In genomic region chr15:13057728-13058127, GRCm38 (mm10) we compare ENCODE assay signal across 23 mouse cellular contexts.
A peak's percentile ranks its signal among the peaks of the same experiment; 100 is the strongest.
DNase-seq lines count a peak whose midpoint lies in the region; ATAC-seq lines count a peak whose summit lies in the region.
"Had no signal": no experiment of that assay in that cellular context is flagged by ENCODE, and none has a peak within 500 bp of the region (broad histone marks: within the 10 kb centered on the region; RNA-seq: fewer than 3 reads in every experiment).

No protein-coding gene starts in this region.

- no peaks in the 10 kb centered on the region for H3K27me3 ChIP-seq in forebrain, embryonic 14.5 days (replicated peaks; ENCODE audit: control insufficient read depth, insufficient read depth, low read length)
- H3K27me3 ChIP-seq in forebrain, embryonic 10.5 days (ENCODE audit: poor library complexity, severe bottlenecking): no peaks in the 10 kb centered on the region
- no peaks in the 10 kb centered on the region for H3K27me3 ChIP-seq in hindbrain, embryonic 15.5 days
- H3K27me3 ChIP-seq in hindbrain, embryonic 11.5 days (ENCODE audit: control insufficient read depth, insufficient read depth, low read length): no peaks in the 10 kb centered on the region
- H3K27me3 ChIP-seq in neural tube, embryonic 14.5 days (ENCODE audit: control insufficient read depth, insufficient read depth, low read length): no peaks in the 10 kb centered on the region
- no peaks in the 10 kb centered on the region for H3K27me3 ChIP-seq in neural tube, embryonic 15.5 days (replicated peaks)
- H3K27me3 ChIP-seq: embryonic facial prominence, embryonic 13.5 days; forebrain, embryonic 13.5 days had no signal

- peak; percentile 32; the same call in 1 of the 2 replicates for ATAC-seq in forebrain, embryonic 14.5 days
- peak; percentile 48; the same call in 1 of the 2 replicates for ATAC-seq in hindbrain, embryonic 15.5 days (ENCODE audit: low FRiP score, low read depth)
- no peak for ATAC-seq in hindbrain, embryonic 11.5 days (ENCODE audit: low FRiP score)
- peak; percentile 34; the same call in 1 of the 2 replicates for ATAC-seq in neural tube, embryonic 14.5 days (ENCODE audit: low read depth)
- ATAC-seq in neural tube, embryonic 15.5 days (ENCODE audit: low FRiP score): no peak; the same call in 1 of the 2 replicates
- ATAC-seq: CD4-positive, CD25-positive, alpha-beta regulatory T cell, adult 4 months; forebrain, embryonic 13.5 days; inflammation-experienced regulatory T-cells, adult 6 months; intestine, postnatal 0 days had no signal

- 0 out of 2 replicates have a peak, but pooled peaks cover 1% of the 10 kb centered on the region for H3K36me3 ChIP-seq in forebrain, embryonic 14.5 days (ENCODE audit: control insufficient read depth, insufficient read depth, low read length)
- peaks cover 62% of the 10 kb centered on the region for H3K36me3 ChIP-seq in forebrain, embryonic 10.5 days (replicated peaks)
- no peaks in the 10 kb centered on the region for H3K36me3 ChIP-seq in hindbrain, embryonic 15.5 days
- no peaks in the 10 kb centered on the region for H3K36me3 ChIP-seq in hindbrain, embryonic 11.5 days (ENCODE audit: control insufficient read depth, insufficient read depth, low read length)
- H3K36me3 ChIP-seq in neural tube, embryonic 14.5 days (ENCODE audit: control insufficient read depth, insufficient read depth, low read length): no peaks in the 10 kb centered on the region
- H3K36me3 ChIP-seq in neural tube, embryonic 15.5 days: 0 out of 2 replicates have a peak, but pooled peaks cover 1% of the 10 kb centered on the region
- H3K36me3 ChIP-seq: G1E; heart, embryonic 10.5 days had no signal

- H3K4me1 ChIP-seq in forebrain, embryonic 14.5 days (ENCODE audit: control insufficient read depth, insufficient read depth, low read length): no peaks in the 10 kb centered on the region
- H3K4me1 ChIP-seq in forebrain, embryonic 10.5 days: no peaks in the 10 kb centered on the region
- no peaks in the 10 kb centered on the region for H3K4me1 ChIP-seq in hindbrain, embryonic 15.5 days (replicated peaks)
- H3K4me1 ChIP-seq in hindbrain, embryonic 11.5 days (replicated peaks; ENCODE audit: control insufficient read depth, insufficient read depth, low read length): no peaks in the 10 kb centered on the region
- no peaks in the 10 kb centered on the region for H3K4me1 ChIP-seq in neural tube, embryonic 14.5 days (ENCODE audit: control insufficient read depth, insufficient read depth, low read length)
- H3K4me1 ChIP-seq in neural tube, embryonic 15.5 days: 0 out of 2 replicates have a peak, but pooled peaks cover 3% of the 10 kb centered on the region
- H3K4me1 ChIP-seq: embryonic facial prominence, embryonic 13.5 days; forebrain, embryonic 13.5 days had no signal

- H3K4me3 ChIP-seq in forebrain, embryonic 14.5 days (ENCODE audit: low read depth, low read length): no peak overlapping the region
- no peak overlapping the region for H3K4me3 ChIP-seq in forebrain, embryonic 10.5 days
- H3K4me3 ChIP-seq in hindbrain, embryonic 15.5 days: no peak overlapping the region
- no peak overlapping the region for H3K4me3 ChIP-seq in hindbrain, embryonic 11.5 days (ENCODE audit: low read depth, low read length)
- no peak overlapping the region for H3K4me3 ChIP-seq in neural tube, embryonic 14.5 days (ENCODE audit: low read depth, low read length)
- H3K4me3 ChIP-seq in neural tube, embryonic 15.5 days (replicated peaks): no peak overlapping the region
- H3K4me3 ChIP-seq: embryonic facial prominence, embryonic 13.5 days; forebrain, embryonic 13.5 days; heart, embryonic 10.5 days had no signal

- WGBS in forebrain, embryonic 14.5 days: 81% methylated on average over 5 of the region's 5 CpGs
- WGBS in forebrain, embryonic 10.5 days: 92% methylated on average over 5 of the region's 5 CpGs
- WGBS in hindbrain, embryonic 15.5 days: 69% methylated on average over 5 of the region's 5 CpGs
- 91% methylated on average over 5 of the region's 5 CpGs for WGBS in hindbrain, embryonic 11.5 days
- 65% methylated on average over 5 of the region's 5 CpGs for WGBS in neural tube, embryonic 14.5 days
- WGBS in neural tube, embryonic 15.5 days: 66% methylated on average over 5 of the region's 5 CpGs

- no peak overlapping the region for H3K27ac ChIP-seq in forebrain, embryonic 14.5 days (ENCODE audit: low read depth, low read length)
- H3K27ac ChIP-seq in forebrain, embryonic 10.5 days: no peak overlapping the region
- H3K27ac ChIP-seq in hindbrain, embryonic 15.5 days (replicated peaks): no peak overlapping the region
- H3K27ac ChIP-seq in hindbrain, embryonic 11.5 days (ENCODE audit: low read depth, low read length): no peak overlapping the region
- H3K27ac ChIP-seq in neural tube, embryonic 14.5 days (ENCODE audit: low read depth, low read length): no peak overlapping the region
- H3K27ac ChIP-seq in neural tube, embryonic 15.5 days (replicated peaks): no peak overlapping the region
- H3K27ac ChIP-seq: embryonic facial prominence, embryonic 13.5 days; forebrain, embryonic 13.5 days; heart, embryonic 10.5 days had no signal

- H3K9ac ChIP-seq in forebrain, embryonic 14.5 days (ENCODE audit: low read length): no peak overlapping the region
- no peak overlapping the region for H3K9ac ChIP-seq in hindbrain, embryonic 15.5 days
- no peak overlapping the region for H3K9ac ChIP-seq in hindbrain, embryonic 11.5 days (ENCODE audit: low read depth, low read length)
- no peak overlapping the region for H3K9ac ChIP-seq in neural tube, embryonic 14.5 days (replicated peaks; ENCODE audit: low read depth, low read length)
- H3K9ac ChIP-seq in neural tube, embryonic 15.5 days (replicated peaks): no peak overlapping the region
- H3K9ac ChIP-seq: embryonic facial prominence, embryonic 13.5 days; forebrain, embryonic 13.5 days had no signal

- H3K4me2 ChIP-seq in forebrain, embryonic 14.5 days (ENCODE audit: low read length): no peak overlapping the region
- H3K4me2 ChIP-seq in hindbrain, embryonic 15.5 days: no peak overlapping the region
- no peak overlapping the region for H3K4me2 ChIP-seq in hindbrain, embryonic 11.5 days (replicated peaks; ENCODE audit: low read depth, low read length)
- H3K4me2 ChIP-seq in neural tube, embryonic 14.5 days (ENCODE audit: low read depth, low read length): no peak overlapping the region
- no peak overlapping the region for H3K4me2 ChIP-seq in neural tube, embryonic 15.5 days
- H3K4me2 ChIP-seq: embryonic facial prominence, embryonic 13.5 days; forebrain, embryonic 13.5 days had no signal

- DNase-seq in forebrain, embryonic 14.5 days (ENCODE audit: low spot score): no peak
- DNase-seq in forebrain, embryonic 10.5 days (ENCODE audit: extremely low spot score, low spot score): no peak
- no peak for DNase-seq in hindbrain, embryonic 11.5 days (ENCODE audit: low spot score)
- DNase-seq in thymus, postnatal 4 days: no peak
- DNase-seq: adrenal gland, postnatal 10 days; B cell, adult 2 months; cerebellum, adult 11-12 months; cerebellum, adult 9-10 months; cerebellum, postnatal 25 days; gastrocnemius, postnatal 10 days; heart, adult 18-20 months; heart, postnatal 10 days; heart, postnatal 4 days had no signal

- H3K9me3 ChIP-seq in forebrain, embryonic 14.5 days (replicated peaks; ENCODE audit: control insufficient read depth, low read length): no peaks in the 10 kb centered on the region
- no peaks in the 10 kb centered on the region for H3K9me3 ChIP-seq in forebrain, embryonic 10.5 days
- H3K9me3 ChIP-seq in hindbrain, embryonic 15.5 days: no peaks in the 10 kb centered on the region
- no peaks in the 10 kb centered on the region for H3K9me3 ChIP-seq in hindbrain, embryonic 11.5 days (ENCODE audit: control insufficient read depth, low read length)
- H3K9me3 ChIP-seq in neural tube, embryonic 14.5 days (ENCODE audit: control insufficient read depth, low read length): no peaks in the 10 kb centered on the region
- H3K9me3 ChIP-seq in neural tube, embryonic 15.5 days (replicated peaks): no peaks in the 10 kb centered on the region
- H3K9me3 ChIP-seq: embryonic facial prominence, embryonic 13.5 days; forebrain, embryonic 13.5 days; G1E; heart, embryonic 10.5 days had no signal

Comparison
In these comparisons a context has a peak if more than half of its experiments do, and no peak if none do; other contexts are left out.
1. ATAC-seq: peak in forebrain, embryonic 14.5 days (single experiment), hindbrain, embryonic 15.5 days (single experiment) and neural tube, embryonic 14.5 days (single experiment); none in hindbrain, embryonic 11.5 days (single experiment) and neural tube, embryonic 15.5 days (single experiment).